Mouse (Mus musculus) intestine, embryonic 14.5 days (tissue): Measurements from ENCODE around the gene Dusp18. TPM values are rescaled to one million over a fixed set of nuclear protein-coding genes. Genes with fewer than 3 reads are reported as not detected.
A peak's percentile ranks its signal among the peaks of the same experiment; 100 is the strongest.

Source experiments
- ATAC-seq: fragments of 200-750 bp; cut with Nextera tagmentation; replicated peaks from 2 replicates; pipeline ENCODE4 v1.8.0; 2017; ENCODE audit warnings: low read depth, moderate number of reproducible peaks, moderate TSS enrichment, moderate library complexity; ENCODE audit not compliant: low FRiP score, low TSS enrichment
- DNase-seq: peaks from one replicate; pipeline ENCODE4 v3.0.0-alpha.2; 2018; ENCODE audit warnings: low spot score
- H3K27ac ChIP-seq: fragments of 300-500 bp; sonication (generic); 2 replicates; pipeline ENCODE4 v1.5.1; 2014; ENCODE audit warnings: low read depth, mild to moderate bottlenecking, control low read depth
- H3K27me3 ChIP-seq: fragments of 300-500 bp; sonication (generic); replicated peaks from 2 replicates; pipeline ENCODE4 v1.6.1; 2014; ENCODE audit warnings: low read length, control low read depth; ENCODE audit not compliant: control insufficient read depth, insufficient read depth
- H3K36me3 ChIP-seq: fragments of 300-500 bp; sonication (generic); 2 replicates; pipeline ENCODE4 v1.6.1; 2014; ENCODE audit warnings: low read length, control low read depth; ENCODE audit not compliant: control insufficient read depth, insufficient read depth
- H3K4me1 ChIP-seq: fragments of 300-500 bp; sonication (generic); replicated peaks from 2 replicates; pipeline ENCODE4 v1.6.1; 2014; ENCODE audit warnings: low read length, control low read depth, mixed read lengths; ENCODE audit not compliant: control insufficient read depth, insufficient read depth
- H3K4me2 ChIP-seq: fragments of 300-500 bp; sonication (generic); 2 replicates; pipeline ENCODE4 v1.6.1; 2014; ENCODE audit warnings: low read length
- H3K4me3 ChIP-seq: fragments of 300-500 bp; sonication (generic); 2 replicates; pipeline ENCODE4 v1.5.1; 2014; ENCODE audit warnings: low read depth, low read length, control low read depth, mixed read lengths
- H3K9ac ChIP-seq: fragments of 300-500 bp; sonication (generic); 2 replicates; pipeline ENCODE4 v1.6.1; 2014; ENCODE audit warnings: mild to moderate bottlenecking, low read length
- H3K9me3 ChIP-seq: fragments of 300-500 bp; sonication (generic); 2 replicates; pipeline ENCODE4 v1.6.1; 2016; ENCODE audit warnings: low read length, control low read depth; ENCODE audit not compliant: control insufficient read depth
- WGBS: fragments of 180-500 bp; shearing (Covaris S2); extraction: QIAGEN DNeasy Blood & Tissue Kit; methylation state at CpG from one replicate; pipeline ENCODE4 v1.1.7; 2014; 5-methylcytosine and 5-hydroxymethylcytosine counted together
- polyA plus RNA-seq: library from polyadenylated mRNA; unstranded; fragments of >200 nt; fragmentation: Nextera tagmentation; extraction: Ambion mirVana; gene quantifications from 2 replicates; pipeline ENCODE4 v1.2.1, GENCODE M21; 2014

Gene Dusp18
- polyA plus RNA-seq, 1 experiment from 2014 or later, result 8.3 TPM

- H3K4me3 ChIP-seq, result no peak overlapping the region
- no peaks in the 10 kb centered on the region for H3K4me1 ChIP-seq
- H3K36me3 ChIP-seq, result no peaks in the 10 kb centered on the region
- H3K9ac ChIP-seq, result no peak overlapping the region
- H3K4me2 ChIP-seq, result no peak overlapping the region
- H3K9me3 ChIP-seq, result no peaks in the 10 kb centered on the region
- WGBS, result 84% methylated on average over 6 of the region's 6 CpGs
- no peak for ATAC-seq
- H3K27ac ChIP-seq, result no peak overlapping the region
- DNase-seq, result no peak
- no peaks in the 10 kb centered on the region for H3K27me3 ChIP-seq
Observed at GRCm38 (mm10) chr11:3876419-3876818, 18.6 kb upstream of the Dusp18 start.

- Histone ChIP-seq H3K36me3 (no peaks in the 10 kb centered on the region), H3K27ac (no peak overlapping the region), H3K27me3 (no peaks in the 10 kb centered on the region), H3K9me3 (no peaks in the 10 kb centered on the region), H3K4me1 (no peaks in the 10 kb centered on the region), H3K9ac (no peak overlapping the region), H3K4me2 (no peak overlapping the region), H3K4me3 (no peak overlapping the region)
- no peak for ATAC-seq
- WGBS, result 75% methylated on average over 7 of the region's 7 CpGs
- no peak for DNase-seq
Observed at GRCm38 (mm10) chr11:3878660-3879059, 16.4 kb upstream of the Dusp18 start.

- Histone ChIP-seq H3K27ac (no peak overlapping the region), H3K4me1 (no peaks in the 10 kb centered on the region; the same call in 1 of the 2 replicates), H3K9ac (no peak overlapping the region), H3K4me2 (no peak overlapping the region), H3K27me3 (no peaks in the 10 kb centered on the region), H3K36me3 (no peaks in the 10 kb centered on the region), H3K9me3 (no peaks in the 10 kb centered on the region), H3K4me3 (no peak overlapping the region)
- ATAC-seq, result no peak; the same call in 1 of the 2 replicates
- DNase-seq, result peak; percentile 84
- WGBS, result 30% methylated on average over 2 of the region's 2 CpGs
Observed at GRCm38 (mm10) chr11:3879836-3880235, 15.2 kb upstream of the Dusp18 start.

- H3K27ac ChIP-seq, result no peak overlapping the region
- no peaks in the 10 kb centered on the region; the same call in 1 of the 2 replicates for H3K4me1 ChIP-seq
- no peak for ATAC-seq
- no peak overlapping the region for H3K4me3 ChIP-seq
- 88% methylated on average over 3 of the region's 3 CpGs for WGBS
- H3K36me3 ChIP-seq, result no peaks in the 10 kb centered on the region
- no peaks in the 10 kb centered on the region for H3K27me3 ChIP-seq
- no peak overlapping the region for H3K4me2 ChIP-seq
- no peak overlapping the region for H3K9ac ChIP-seq
- DNase-seq, result no peak
- H3K9me3 ChIP-seq, result no peaks in the 10 kb centered on the region
Observed at GRCm38 (mm10) chr11:3883711-3884110, 11.3 kb upstream of the Dusp18 start.

- Histone ChIP-seq H3K4me2 (no peak overlapping the region), H3K4me3 (no peak overlapping the region), H3K27ac (no peak overlapping the region), H3K36me3 (no peaks in the 10 kb centered on the region), H3K9ac (no peak overlapping the region), H3K9me3 (no peaks in the 10 kb centered on the region), H3K4me1 (no peaks in the 10 kb centered on the region; the same call in 1 of the 2 replicates), H3K27me3 (no peaks in the 10 kb centered on the region)
- DNase-seq, result no peak
- no peak for ATAC-seq
- 70% methylated on average over 5 of the region's 5 CpGs for WGBS
Observed at GRCm38 (mm10) chr11:3887331-3887730, 7.7 kb upstream of the Dusp18 start.

GRCm38 (mm10) chr11:3893970-3894369 lies 1.1 kb upstream of the Dusp18 start:
- WGBS, result 82% methylated on average over 6 of the region's 6 CpGs
- Histone ChIP-seq H3K4me3 (no peak overlapping the region), H3K27me3 (no peaks in the 10 kb centered on the region), H3K9me3 (no peaks in the 10 kb centered on the region), H3K4me2 (peak overlapping the region; percentile 75; the same call in 1 of the 2 replicates), H3K9ac (no peak overlapping the region), H3K4me1 (no peaks in the 10 kb centered on the region), H3K27ac (no peak overlapping the region), H3K36me3 (peaks cover 12% of the 10 kb centered on the region; the same call in 1 of the 2 replicates)
- no peak for DNase-seq
- no peak for ATAC-seq

GRCm38 (mm10) chr11:3895458-3895857 lies 418 bp downstream of the Dusp18 start:
- DNase-seq (no peak), ATAC-seq (peak; percentile 69)
- no peaks in the 10 kb centered on the region for H3K27me3 ChIP-seq
- peak overlapping the region; percentile 53 for H3K9ac ChIP-seq
- peak overlapping the region; percentile 36 for H3K4me3 ChIP-seq
- no peaks in the 10 kb centered on the region for H3K9me3 ChIP-seq
- peaks cover 12% of the 10 kb centered on the region; the same call in 1 of the 2 replicates for H3K36me3 ChIP-seq
- peak overlapping the region; percentile 75 for H3K4me2 ChIP-seq
- WGBS, result 1% methylated on average over 10 of the region's 10 CpGs
- no peaks in the 10 kb centered on the region for H3K4me1 ChIP-seq
- peak overlapping the region; percentile 85 for H3K27ac ChIP-seq

- Histone ChIP-seq H3K4me2 (no peak overlapping the region), H3K4me1 (no peaks in the 10 kb centered on the region), H3K36me3 (peaks cover 12% of the 10 kb centered on the region; the same call in 1 of the 2 replicates), H3K9me3 (no peaks in the 10 kb centered on the region), H3K9ac (no peak overlapping the region), H3K4me3 (no peak overlapping the region), H3K27ac (no peak overlapping the region), H3K27me3 (no peaks in the 10 kb centered on the region)
- no peak for ATAC-seq
- no peak for DNase-seq
- WGBS, result 81% methylated on average over 1 of the region's 1 CpGs
Observed at GRCm38 (mm10) chr11:3895933-3896332, 893 bp downstream of the Dusp18 start.

GRCm38 (mm10) chr11:3900296-3900695 lies 5.3 kb downstream of the Dusp18 start:
- no peak overlapping the region for H3K9ac ChIP-seq
- no peaks in the 10 kb centered on the region for H3K27me3 ChIP-seq
- ATAC-seq (no peak), DNase-seq (no peak)
- no peak overlapping the region for H3K27ac ChIP-seq
- no peak overlapping the region for H3K4me2 ChIP-seq
- WGBS, result 65% methylated on average over 6 of the region's 6 CpGs
- H3K9me3 ChIP-seq, result no peaks in the 10 kb centered on the region
- H3K36me3 ChIP-seq, result peaks cover 12% of the 10 kb centered on the region; the same call in 1 of the 2 replicates
- no peaks in the 10 kb centered on the region for H3K4me1 ChIP-seq
- no peak overlapping the region for H3K4me3 ChIP-seq
